Mouse (Mus musculus) stomach, postnatal 0 days (tissue): Measurements from ENCODE around the gene Scn11a.

Source experiments
- CTCF ChIP-seq: IDR thresholded peaks from 2 replicates; pipeline ENCODE4 v1.5.1; 2016; ENCODE audit warnings: antibody characterized with exemption, low read depth, mild to moderate bottlenecking, moderate library complexity
- EP300 ChIP-seq: optimal IDR thresholded peaks from 2 replicates; pipeline ENCODE3; 2016; ENCODE audit warnings: antibody characterized with exemption

- TF ChIP-seq CTCF (no peak), EP300 (no peak)
Measured at GRCm38 (mm10) chr9:119844724-119845123, 19.5 kb upstream of the Scn11a start.
